Mouse (Mus musculus) adrenal gland, adult 2 months (tissue): ENCODE data around the gene Terf2. TPM values are rescaled to one million over a fixed set of nuclear protein-coding genes. Genes with fewer than 3 reads are reported as not detected.
"Not testable (repeated sequence)": the region's sequence is repeated elsewhere in the genome, so short reads cannot be mapped to it uniquely, and the experiment has no call there.

Source experiments
- DNase-seq: peaks from one replicate; pipeline ENCODE4 v3.0.0; 2021
- polyA plus RNA-seq: library from polyadenylated mRNA; depleted of rRNA; stranded (reverse); fragments of >200 nt; gene quantifications from 2 replicates; pipeline ENCODE4 v1.2.3, GENCODE M21; 2012
- total RNA-seq, 2 experiments: library from RNA; stranded (reverse); gene quantifications; 2 replicates each; pipeline ENCODE4 v1.2.3; 2021

Gene Terf2
- total and polyA plus RNA-seq, 3 experiments, result 6.3 to 23.5 (median 22.9) TPM

DNA sequence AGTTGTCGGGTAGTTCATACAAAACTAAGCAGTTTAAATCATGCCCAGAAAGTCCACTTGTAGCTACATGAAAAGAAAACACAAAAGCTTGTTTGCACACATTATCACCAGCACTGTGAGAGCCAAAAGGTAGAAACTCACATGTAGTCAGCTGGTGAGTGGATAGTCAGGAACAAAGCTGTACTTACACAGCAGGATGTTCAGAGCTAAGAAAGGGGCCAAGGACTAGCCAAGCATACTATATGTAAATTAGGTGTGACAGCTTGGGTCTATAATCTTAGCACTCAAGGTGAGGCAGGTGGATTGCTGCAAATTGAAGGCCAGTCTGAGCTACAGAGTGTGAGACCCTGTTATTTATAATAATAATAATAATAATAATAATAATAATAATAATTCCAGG lies 33.7 kb downstream of the Terf2 start:
- no peak for DNase-seq

DNA sequence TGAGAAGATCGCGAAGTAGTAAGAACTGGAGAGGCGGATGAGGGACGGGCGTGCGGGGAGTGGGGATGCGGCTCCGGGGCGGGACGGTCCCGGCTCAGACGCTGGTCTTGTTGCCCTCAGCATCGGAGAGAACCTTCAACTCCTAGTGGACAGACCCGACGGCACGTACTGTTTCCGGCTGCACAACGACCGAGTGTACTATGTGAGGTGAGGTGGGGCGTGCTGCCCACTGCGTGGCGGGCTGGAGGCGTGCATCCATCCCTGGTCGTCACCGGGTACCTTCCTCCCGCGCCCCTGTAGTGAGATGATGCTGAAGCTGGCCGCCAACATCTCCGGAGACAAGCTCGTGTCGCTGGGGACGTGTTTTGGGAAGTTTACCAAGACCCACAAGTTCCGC lies 39.4 kb downstream of the Terf2 start:
- no peak for DNase-seq

GRCm38 (mm10) chr8:107056076-107056972 lies 40.0 kb downstream of the Terf2 start, which contains the start of the genes Cog8 and Nip7:
Gene Cog8 (minus strand): TSS chr8:107056689.
Gene Nip7 (plus strand): TSS chr8:107056877.
- peak; percentile 98 for DNase-seq

GRCm38 (mm10) chr8:107052046-107052445 lies 44.3 kb downstream of the Terf2 start:
- DNase-seq, result peak; percentile 73

DNA sequence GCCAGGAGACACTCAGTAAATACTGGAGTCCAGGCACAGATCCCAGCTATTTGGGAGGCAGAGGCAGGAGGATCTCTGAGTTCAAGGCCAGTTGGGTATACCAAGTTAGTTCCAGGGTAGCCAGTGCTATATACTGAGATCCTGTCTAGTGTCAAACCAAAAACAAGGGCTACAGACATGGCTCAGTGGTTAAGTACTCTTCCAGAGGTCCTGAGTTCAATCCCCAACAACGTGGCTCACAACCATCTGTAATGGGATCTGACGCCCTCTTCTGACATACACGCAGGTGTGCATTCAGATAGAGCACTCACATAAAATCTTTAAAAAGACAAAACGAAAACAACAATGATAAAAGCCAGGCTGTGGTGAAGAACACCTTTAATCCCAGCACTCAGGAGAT lies 46.9 kb downstream of the Terf2 start:
- no peak for DNase-seq

DNA sequence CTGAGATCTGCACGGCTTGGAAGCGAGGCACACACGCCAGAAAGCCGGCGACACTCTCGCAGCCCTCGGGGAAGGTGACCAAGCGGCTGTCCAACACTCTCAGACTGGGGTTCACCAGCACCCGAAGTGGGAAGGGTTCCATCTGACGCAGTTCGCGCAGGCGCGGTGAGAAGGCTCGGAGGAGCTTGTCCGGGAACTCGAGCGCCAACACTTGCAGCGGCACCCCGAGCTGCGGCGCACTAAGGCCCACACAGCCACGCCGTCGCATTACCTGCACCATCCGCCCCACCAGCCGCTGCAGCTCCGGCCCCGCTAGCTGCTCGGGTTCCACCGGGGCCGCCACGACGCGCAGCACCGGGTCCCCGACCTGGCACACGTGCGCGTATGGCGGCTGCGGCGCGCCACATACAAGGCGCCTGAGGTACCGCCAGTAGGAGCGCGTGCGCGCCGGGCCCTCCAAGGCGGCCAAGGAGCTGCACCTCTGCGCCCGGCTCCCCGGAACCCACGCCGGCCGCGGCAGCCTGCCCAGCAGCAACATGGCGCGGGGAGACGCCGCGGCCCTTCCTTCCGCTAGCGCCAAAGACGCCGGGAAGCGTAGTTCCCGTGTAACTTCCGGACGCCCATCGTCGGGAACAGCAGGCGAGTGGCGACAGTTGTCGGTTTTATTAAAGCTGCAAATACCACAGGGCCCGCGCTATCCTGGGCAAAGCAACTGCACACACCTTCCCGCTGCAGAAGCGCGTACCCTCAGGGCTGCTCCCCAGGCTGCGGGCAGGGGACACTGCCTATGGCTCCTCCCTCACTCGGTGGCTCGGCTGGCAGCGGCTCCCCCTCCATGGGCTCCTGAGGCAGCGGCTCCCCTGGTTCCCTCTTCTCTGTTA lies 48.0 kb downstream of the Terf2 start, which contains the start of gene Pdf:
Gene Pdf (minus strand): TSS at position 554 of the 881 bp plus-strand sequence.
- peak; percentile 93 for DNase-seq

GRCm38 (mm10) chr8:107046976-107047375 lies 49.4 kb downstream of the Terf2 start:
- peak; percentile 41 for DNase-seq

- no peak for DNase-seq
Observed at GRCm38 (mm10) chr8:107045478-107045877, 50.9 kb downstream of the Terf2 start.

DNA sequence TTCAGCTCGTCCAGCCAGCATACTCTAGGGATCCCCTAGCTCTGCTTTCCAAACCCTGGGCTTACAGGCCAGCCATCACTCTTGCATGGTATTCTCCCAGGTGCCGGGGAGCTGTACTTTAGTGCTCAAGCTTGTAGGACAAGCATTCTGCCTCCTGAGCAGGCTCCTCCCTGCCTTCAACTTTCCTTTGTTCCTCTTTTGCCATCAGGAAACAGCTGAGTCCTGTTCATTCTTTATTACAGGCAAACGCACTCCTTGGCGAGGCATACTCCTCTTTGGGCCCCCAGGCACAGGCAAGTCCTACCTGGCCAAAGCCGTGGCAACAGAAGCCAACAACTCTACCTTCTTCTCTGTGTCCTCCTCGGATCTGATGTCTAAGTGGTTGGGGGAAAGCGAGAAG lies 55.7 kb downstream of the Terf2 start:
- no peak for DNase-seq

DNA sequence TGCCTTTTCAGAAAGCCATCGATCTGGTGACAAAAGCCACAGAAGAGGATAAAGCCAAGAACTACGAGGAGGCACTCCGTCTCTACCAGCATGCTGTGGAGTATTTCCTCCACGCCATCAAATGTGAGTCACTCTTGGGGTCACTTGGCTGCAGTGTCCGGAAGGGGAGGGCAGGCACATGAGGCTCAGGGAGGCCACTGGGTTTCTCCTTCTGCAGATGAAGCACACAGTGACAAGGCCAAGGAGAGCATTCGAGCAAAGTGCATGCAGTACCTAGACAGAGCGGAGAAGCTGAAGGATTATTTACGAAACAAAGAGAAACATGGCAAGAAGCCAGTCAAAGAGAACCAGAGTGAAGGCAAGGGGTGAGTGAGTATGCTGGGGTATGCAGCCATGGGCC lies 59.7 kb downstream of the Terf2 start:
- peak; percentile 45 for DNase-seq

GRCm38 (mm10) chr8:107035641-107036040 lies 60.7 kb downstream of the Terf2 start:
- no peak for DNase-seq

DNA sequence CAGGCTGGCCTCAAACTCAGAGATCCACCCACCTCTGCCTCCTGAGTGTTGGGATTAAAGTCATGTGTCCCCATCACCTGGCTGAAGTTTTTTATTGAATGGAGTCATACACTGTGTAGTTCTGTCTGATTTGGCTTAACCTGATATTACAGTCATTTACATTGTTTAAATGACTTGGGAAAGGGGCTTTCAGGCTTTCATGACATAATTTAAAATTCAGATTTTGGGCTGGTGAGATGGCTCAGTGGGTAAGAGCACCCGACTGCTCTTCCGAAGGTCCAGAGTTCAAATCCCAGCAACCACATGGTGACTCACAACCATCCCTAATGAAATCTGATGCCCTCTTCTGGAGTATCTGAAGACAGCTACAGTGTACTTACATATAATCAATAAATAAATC lies 62.7 kb downstream of the Terf2 start:
- not testable (repeated sequence) for DNase-seq

DNA sequence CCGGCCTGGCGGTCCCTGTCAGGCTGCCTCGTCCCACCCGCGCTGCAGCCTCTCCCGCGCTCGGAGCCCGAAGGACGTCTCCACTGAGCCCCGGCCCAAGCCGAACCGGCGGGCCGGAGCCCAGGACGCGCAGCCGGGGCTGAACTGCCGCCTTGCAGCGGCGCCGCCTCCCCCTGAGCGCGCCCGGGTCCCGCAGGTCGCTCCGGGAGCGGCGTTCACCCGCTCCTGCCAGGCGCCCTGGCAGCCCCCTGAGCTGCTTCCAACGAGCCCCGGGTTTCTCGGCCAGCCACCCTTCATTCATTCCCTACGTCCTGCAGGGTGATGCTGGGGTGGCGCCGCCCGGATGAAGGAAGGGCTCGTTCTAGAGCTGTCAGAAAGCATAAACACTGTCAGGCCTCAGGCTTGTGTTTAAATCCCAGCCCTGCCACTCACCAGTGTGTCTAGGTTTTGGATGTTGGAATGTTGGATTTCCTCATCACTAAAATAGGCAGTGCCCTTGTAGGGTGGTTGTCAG lies 64.7 kb downstream of the Terf2 start:
- no peak for DNase-seq

DNA sequence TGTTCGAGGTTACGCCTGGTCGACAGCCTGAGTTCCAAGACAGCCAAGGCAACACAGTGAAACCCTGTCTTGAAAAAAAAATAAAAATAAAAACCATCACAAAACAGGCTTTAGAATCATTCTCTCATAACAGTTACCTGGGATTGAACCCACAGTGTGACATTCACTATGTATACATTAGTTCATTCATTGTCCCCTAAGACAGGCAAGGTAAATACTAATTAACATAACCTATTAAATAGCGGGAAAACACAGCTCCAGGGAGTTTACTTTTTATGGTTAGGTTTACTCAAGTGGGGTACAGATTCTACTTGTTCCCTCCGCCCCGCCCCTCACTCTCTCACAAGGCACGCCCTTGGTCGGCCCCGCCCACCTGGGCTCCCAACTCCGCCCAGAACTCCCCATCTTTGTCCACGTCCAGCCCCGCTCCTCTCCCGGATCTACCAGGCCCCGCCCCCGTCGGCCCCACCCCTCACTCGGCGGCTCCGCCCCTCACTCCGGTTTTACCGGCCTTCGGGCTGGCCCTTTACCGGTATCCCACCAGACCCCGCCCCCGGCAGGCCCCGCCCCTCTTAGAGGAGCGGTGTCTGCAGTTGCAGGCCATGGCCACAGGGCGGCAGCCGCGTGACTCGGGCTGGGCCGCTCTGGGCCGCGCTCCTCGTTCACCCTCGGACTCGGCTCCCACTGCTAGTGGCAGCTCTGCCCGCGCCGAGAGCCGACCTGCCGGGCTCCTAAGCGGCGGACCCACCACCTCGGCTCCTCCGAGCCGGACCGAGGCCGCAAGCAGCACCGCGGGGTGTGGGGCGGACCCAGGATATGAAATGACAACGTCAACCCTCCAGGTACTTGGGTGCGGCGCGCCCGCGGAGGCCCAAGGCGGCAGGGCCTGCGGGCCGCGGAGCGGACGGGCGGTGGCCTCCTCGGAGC lies 65.4 kb downstream of the Terf2 start, which contains the start of gene Vps4a:
Gene Vps4a (plus strand): TSS at position 573 of the 927 bp plus-strand sequence.
- DNase-seq, result peak; percentile 98

DNA sequence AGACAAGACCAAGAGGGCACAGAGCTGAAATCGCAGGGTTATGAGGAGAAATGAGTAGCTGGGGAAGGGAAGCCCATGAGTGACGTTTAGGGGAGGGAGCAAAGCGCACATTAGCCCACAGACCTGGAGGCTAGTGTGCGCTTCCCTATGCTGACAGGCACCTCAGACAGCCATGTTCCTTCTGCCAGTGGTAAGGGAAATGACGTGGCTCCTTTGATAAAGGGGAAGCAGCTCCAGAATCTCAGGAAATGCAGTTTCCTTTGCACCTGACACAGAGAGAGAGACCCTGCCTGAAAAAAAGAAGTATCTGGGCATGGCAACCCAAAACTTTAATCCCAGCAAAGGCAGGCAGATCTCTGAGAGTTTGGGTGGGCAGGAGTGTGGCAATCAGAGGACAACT lies 66.3 kb downstream of the Terf2 start:
- DNase-seq, result no peak

- DNase-seq, result no peak
Observed at GRCm38 (mm10) chr8:107029310-107029709, 67.0 kb downstream of the Terf2 start.

- DNase-seq, result peak; percentile 86
Observed at GRCm38 (mm10) chr8:107023479-107023878, 72.9 kb downstream of the Terf2 start.
